Mouse (Mus musculus): Measurements from ENCODE around the gene Gabrb2. TPM values are rescaled to one million over a fixed set of nuclear protein-coding genes. Genes with fewer than 3 reads are reported as not detected.

Gabrb2 gene
- total and polyA plus RNA-seq, 2 experiments from 2014 or later = 19.0 to 50.7 TPM

DNA sequence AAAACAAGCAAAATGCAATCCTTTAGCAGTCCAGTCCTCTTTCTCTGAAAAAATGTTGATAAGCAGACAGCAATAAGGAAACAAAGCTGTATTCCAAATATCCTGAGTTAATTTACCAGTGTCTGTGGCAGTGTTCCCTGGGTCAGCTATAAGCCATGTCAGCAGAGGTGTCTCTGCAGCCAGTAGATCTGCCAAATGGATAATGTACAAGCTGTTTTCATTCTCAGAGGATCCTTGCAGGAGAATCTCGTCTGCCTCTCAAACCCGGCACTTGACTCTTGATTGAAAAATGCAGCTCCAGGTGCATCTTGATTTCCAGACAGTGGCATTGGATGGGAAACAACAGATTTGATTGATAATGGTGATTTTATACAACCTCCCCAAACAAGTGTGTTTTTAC is 198.6 kb downstream of the Gabrb2 start:
- H3K4me3 ChIP-seq (ENCODE audit: low read length) = no peak overlapping the region
- DNase-seq (ENCODE audit: low spot score) (peak; percentile 4), ATAC-seq (no peak)
- no peak for TF ChIP-seq CTCF (IDR thresholded peaks at IDR 0.05; ENCODE audit: low read depth)
- 0 out of 2 replicates have a peak overlapping the region, but pooled peaks have one; percentile 12 for H3K27ac ChIP-seq
- H3K4me1 ChIP-seq (ENCODE audit: insufficient read depth, low read length) = no peaks in the 10 kb centered on the region
- H3K4me2 ChIP-seq (ENCODE audit: low read depth, low read length) = no peak overlapping the region
- H3K36me3 ChIP-seq (ENCODE audit: insufficient read depth, low read length) = no peaks in the 10 kb centered on the region
- WGBS = 52% methylated on average over 2 of the region's 2 CpGs
- H3K27me3 ChIP-seq (ENCODE audit: insufficient read depth, low read length) = no peaks in the 10 kb centered on the region
- no peak overlapping the region for H3K9ac ChIP-seq (replicated peaks; ENCODE audit: low read length)
- H3K9me3 ChIP-seq (ENCODE audit: low read length) = no peaks in the 10 kb centered on the region

DNA sequence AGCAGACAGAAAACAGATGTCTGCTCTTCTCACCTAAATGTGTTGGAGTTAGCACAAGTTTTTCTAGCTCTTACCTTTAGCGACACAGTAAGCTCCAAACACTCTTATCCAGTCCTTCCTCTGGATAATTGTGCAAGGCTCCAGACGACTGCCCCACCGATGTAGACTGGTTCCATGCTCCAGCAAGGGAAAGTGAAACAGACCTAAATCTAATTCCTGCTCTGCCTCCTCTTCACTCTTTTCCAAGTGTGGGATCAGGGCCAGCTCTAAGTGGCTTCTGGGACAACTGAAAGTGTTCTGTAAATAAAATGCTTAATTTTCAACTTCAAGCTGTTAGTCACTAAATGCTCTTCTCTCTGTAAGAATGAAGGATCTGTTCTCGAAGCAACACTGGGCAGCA is 201.6 kb downstream of the Gabrb2 start:
- no peaks in the 10 kb centered on the region for H3K9me3 ChIP-seq (ENCODE audit: low read length)
- no peak overlapping the region for H3K4me3 ChIP-seq (ENCODE audit: low read length)
- no peaks in the 10 kb centered on the region for H3K27me3 ChIP-seq (ENCODE audit: insufficient read depth, low read length)
- no peaks in the 10 kb centered on the region for H3K4me1 ChIP-seq (ENCODE audit: insufficient read depth, low read length)
- H3K4me2 ChIP-seq (ENCODE audit: low read depth, low read length) = no peak overlapping the region
- no peak for TF ChIP-seq CTCF (IDR thresholded peaks at IDR 0.05; ENCODE audit: low read depth)
- DNase-seq (ENCODE audit: low spot score) (no peak), ATAC-seq (no peak)
- 83% methylated on average over 4 of the region's 4 CpGs for WGBS
- H3K36me3 ChIP-seq (ENCODE audit: insufficient read depth, low read length) = no peaks in the 10 kb centered on the region
- H3K9ac ChIP-seq (replicated peaks; ENCODE audit: low read length) = no peak overlapping the region
- H3K27ac ChIP-seq = no peak overlapping the region

- TF ChIP-seq CTCF (IDR thresholded peaks at IDR 0.05; ENCODE audit: low read depth) = no peak
- peak overlapping the region; percentile 36; the same call in 1 of the 2 replicates for H3K27ac ChIP-seq
- no peak overlapping the region for H3K4me3 ChIP-seq (ENCODE audit: low read length)
- H3K4me1 ChIP-seq (ENCODE audit: insufficient read depth, low read length) = 0 out of 2 replicates have a peak, but pooled peaks cover 5% of the 10 kb centered on the region
- no peaks in the 10 kb centered on the region for H3K27me3 ChIP-seq (ENCODE audit: insufficient read depth, low read length)
- H3K9me3 ChIP-seq (ENCODE audit: low read length) = no peaks in the 10 kb centered on the region
- DNase-seq (ENCODE audit: low spot score) (peak; percentile 81), ATAC-seq (peak; percentile 86)
- no peak overlapping the region for H3K9ac ChIP-seq (replicated peaks; ENCODE audit: low read length)
- 35% methylated on average over 5 of the region's 5 CpGs for WGBS
- H3K4me2 ChIP-seq (ENCODE audit: low read depth, low read length) = no peak overlapping the region
- no peaks in the 10 kb centered on the region for H3K36me3 ChIP-seq (ENCODE audit: insufficient read depth, low read length)
Measured at GRCm38 (mm10) chr11:42650111-42650510, 230.6 kb downstream of the Gabrb2 start.

DNA sequence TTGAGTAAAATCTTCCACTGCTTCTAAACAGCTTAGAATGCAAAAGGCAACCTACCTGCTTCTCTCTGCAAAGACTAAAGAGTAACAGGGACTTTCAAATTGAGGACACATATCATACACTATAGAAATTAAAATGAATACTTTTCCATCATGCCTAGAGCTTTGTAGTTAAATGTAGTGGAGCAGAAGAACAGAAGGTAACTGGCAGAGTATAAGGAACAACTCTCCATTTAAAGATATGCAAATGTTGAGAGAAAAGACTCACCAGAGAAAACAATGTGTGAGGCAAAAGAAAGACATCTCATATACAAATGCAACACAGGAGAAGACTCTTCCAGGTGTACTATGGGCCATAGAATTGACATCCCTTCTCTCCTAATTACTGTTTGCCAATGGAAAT is 232.0 kb downstream of the Gabrb2 start:
- Histone ChIP-seq H3K9me3 (ENCODE audit: low read length) (no peaks in the 10 kb centered on the region), H3K4me1 (ENCODE audit: insufficient read depth, low read length) (0 out of 2 replicates have a peak, but pooled peaks cover 5% of the 10 kb centered on the region), H3K4me3 (ENCODE audit: low read length) (no peak overlapping the region), H3K27me3 (ENCODE audit: insufficient read depth, low read length) (no peaks in the 10 kb centered on the region), H3K4me2 (ENCODE audit: low read depth, low read length) (no peak overlapping the region), H3K9ac (replicated peaks; ENCODE audit: low read length) (no peak overlapping the region), H3K27ac (no peak overlapping the region), H3K36me3 (ENCODE audit: insufficient read depth, low read length) (no peaks in the 10 kb centered on the region)
- TF ChIP-seq CTCF (IDR thresholded peaks at IDR 0.05; ENCODE audit: low read depth) = no peak
- ATAC-seq (no peak), DNase-seq (ENCODE audit: low spot score) (no peak)

DNA sequence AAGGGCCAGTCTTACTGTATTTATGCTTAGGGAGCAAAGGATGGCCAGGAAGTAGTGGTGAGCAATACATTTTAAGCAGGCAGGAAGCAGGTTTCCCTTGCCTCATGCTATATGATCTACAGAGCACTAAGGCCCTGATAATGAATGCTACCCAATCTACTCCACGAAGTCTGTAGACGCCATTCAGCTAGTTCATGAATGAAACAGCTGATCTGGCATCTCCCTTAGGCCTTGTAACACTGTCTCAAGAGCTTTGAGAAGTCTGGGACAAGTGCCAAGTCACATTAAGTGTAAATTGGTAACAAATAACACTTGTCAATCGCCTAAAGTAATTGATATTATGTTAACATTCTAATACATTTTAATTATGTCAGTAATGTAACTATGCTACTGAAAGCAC is 234.6 kb downstream of the Gabrb2 start:
- DNase-seq (ENCODE audit: low spot score) = peak; percentile 20
- H3K27ac ChIP-seq = no peak overlapping the region
- H3K9me3 ChIP-seq (ENCODE audit: low read length) = no peaks in the 10 kb centered on the region
- no peak for TF ChIP-seq CTCF (IDR thresholded peaks at IDR 0.05; ENCODE audit: low read depth)
- H3K4me3 ChIP-seq (ENCODE audit: low read length) = no peak overlapping the region
- H3K36me3 ChIP-seq (ENCODE audit: insufficient read depth, low read length) = no peaks in the 10 kb centered on the region
- H3K27me3 ChIP-seq (ENCODE audit: insufficient read depth, low read length) = no peaks in the 10 kb centered on the region
- WGBS = 27% methylated on average over 3 of the region's 3 CpGs
- no peak overlapping the region for H3K9ac ChIP-seq (replicated peaks; ENCODE audit: low read length)
- H3K4me1 ChIP-seq (ENCODE audit: insufficient read depth, low read length) = 0 out of 2 replicates have a peak, but pooled peaks cover 5% of the 10 kb centered on the region
- no peak for ATAC-seq
- H3K4me2 ChIP-seq (ENCODE audit: low read depth, low read length) = no peak overlapping the region

DNA sequence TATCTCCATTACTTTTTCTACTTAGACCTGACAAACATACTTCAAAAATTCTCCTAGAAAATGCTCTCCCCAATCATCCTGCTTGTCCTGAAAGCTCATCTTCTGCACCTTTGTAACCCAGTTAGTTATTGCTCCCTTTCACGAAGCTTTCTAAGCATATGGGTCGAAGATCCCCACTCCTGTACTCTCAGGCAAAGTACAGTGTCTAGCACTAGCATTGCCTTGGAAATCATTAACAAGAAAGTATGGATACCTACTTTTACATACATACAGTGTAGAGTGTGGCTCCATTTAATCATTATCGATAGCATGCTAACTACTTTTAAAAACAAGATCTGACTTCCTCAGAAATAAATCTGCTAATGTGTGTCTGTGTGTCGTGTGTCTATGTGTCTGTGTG is 249.1 kb downstream of the Gabrb2 start:
- H3K4me1 ChIP-seq (ENCODE audit: insufficient read depth, low read length) = no peaks in the 10 kb centered on the region

More for the DNA sequence above, 249.1 kb downstream of the Gabrb2 start:
- no peaks in the 10 kb centered on the region for H3K36me3 ChIP-seq (ENCODE audit: insufficient read depth, low read length)
- H3K27ac ChIP-seq = no peak overlapping the region
- H3K9me3 ChIP-seq (ENCODE audit: low read length) = no peaks in the 10 kb centered on the region
- no peak overlapping the region for H3K4me3 ChIP-seq (ENCODE audit: low read length)
- no peak overlapping the region for H3K9ac ChIP-seq (replicated peaks; ENCODE audit: low read length)
- no peak overlapping the region for H3K4me2 ChIP-seq (ENCODE audit: low read depth, low read length)
- no peak for DNase-seq (ENCODE audit: low spot score)
- TF ChIP-seq CTCF (IDR thresholded peaks at IDR 0.05; ENCODE audit: low read depth) = no peak
- no peaks in the 10 kb centered on the region for H3K27me3 ChIP-seq (ENCODE audit: insufficient read depth, low read length)
- 92% methylated on average over 4 of the region's 4 CpGs for WGBS
- no peak for ATAC-seq

Other genes with a start within 250 kb of the Gabrb2 start
- 23.9 and 31.3 TPM in 2 replicates for gene Gabra1, start 236.8 kb upstream of the Gabrb2 start, total RNA-seq (2014; rRNA removed)
- 25.8 and 27.9 TPM in 2 replicates for gene Gabra1, start 236.8 kb upstream of the Gabrb2 start, polyA plus RNA-seq (2015; fragmentation: Nextera tagmentation; extraction: Ambion mirVana)
- not detected in 2 replicates for gene Gabra6, start 98.7 kb upstream of the Gabrb2 start, total RNA-seq (2014; rRNA removed)
- gene Gabra6, start 98.7 kb upstream of the Gabrb2 start, polyA plus RNA-seq (2015; fragmentation: Nextera tagmentation; extraction: Ambion mirVana) = not detected in 2 replicates

Data from hindbrain, postnatal 0 days (tissue).